Mouse (Mus musculus) neutrophil, adult 5-6 weeks (primary cell): Measurements from ENCODE around the gene Xpnpep3. TPM values are rescaled to one million over a fixed set of nuclear protein-coding genes. Genes with fewer than 3 reads are reported as not detected.
A peak's percentile ranks its signal among the peaks of the same experiment; 100 is the strongest.

Source experiments
- ATAC-seq: fragments of 151-379, 151-347 bp; 2 replicates; pipeline ENCODE4 v1.8.0; 2017; ENCODE audit warnings: mild to moderate bottlenecking, moderate TSS enrichment; ENCODE audit not compliant: insufficient number of reproducible peaks, poor library complexity, low FRiP score, severe bottlenecking; ENCODE audit errors: extremely low read depth
- total RNA-seq: library from RNA; stranded (forward); fragments of 200-1000 nt; gene quantifications from 2 replicates; pipeline ENCODE4 v1.2.3, GENCODE M21; 2017

The Xpnpep3 gene
- total RNA-seq = 10.3 and 19.4 TPM in 2 replicates

DNA sequence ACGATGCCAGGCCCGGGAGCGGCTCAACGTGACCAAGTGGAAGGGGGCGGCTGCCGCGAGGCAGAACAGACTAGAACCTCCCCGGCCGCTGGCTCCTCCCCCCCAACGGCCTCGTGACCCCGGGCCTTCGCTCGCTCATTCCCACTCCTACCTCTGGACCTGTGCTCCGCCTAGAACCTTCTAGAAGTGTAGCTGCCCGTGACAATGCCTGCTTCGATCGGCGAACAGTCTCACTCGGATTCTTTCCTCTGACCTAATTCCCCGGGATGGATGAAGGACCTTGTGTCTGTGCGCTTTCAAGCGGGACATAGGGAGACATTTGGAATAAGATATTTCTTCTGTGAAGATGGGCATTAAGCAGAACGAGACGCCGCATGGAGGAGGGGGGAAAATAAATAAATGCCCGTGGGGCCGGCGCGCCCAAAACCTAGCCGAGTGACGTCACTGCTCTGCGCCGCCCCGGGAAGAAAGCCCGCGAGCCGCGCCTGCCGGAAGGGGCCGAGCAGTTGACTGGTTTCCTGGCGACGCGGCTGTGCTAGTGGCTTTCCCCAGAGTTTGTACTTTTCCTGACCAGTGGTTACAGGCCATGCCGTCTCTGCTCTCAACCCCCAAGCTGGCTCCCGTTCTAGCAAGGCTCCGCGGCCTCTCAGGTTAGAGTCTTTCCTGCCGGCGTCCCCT lies at the start of gene Xpnpep3, which contains the start of gene St13:
TSS of gene Xpnpep3 (plus strand) at position 501 of the 678 bp plus-strand sequence.
TSS of gene St13 (minus strand) at position 440 of the 678 bp plus-strand sequence.
- ATAC-seq = peak; percentile 98

DNA sequence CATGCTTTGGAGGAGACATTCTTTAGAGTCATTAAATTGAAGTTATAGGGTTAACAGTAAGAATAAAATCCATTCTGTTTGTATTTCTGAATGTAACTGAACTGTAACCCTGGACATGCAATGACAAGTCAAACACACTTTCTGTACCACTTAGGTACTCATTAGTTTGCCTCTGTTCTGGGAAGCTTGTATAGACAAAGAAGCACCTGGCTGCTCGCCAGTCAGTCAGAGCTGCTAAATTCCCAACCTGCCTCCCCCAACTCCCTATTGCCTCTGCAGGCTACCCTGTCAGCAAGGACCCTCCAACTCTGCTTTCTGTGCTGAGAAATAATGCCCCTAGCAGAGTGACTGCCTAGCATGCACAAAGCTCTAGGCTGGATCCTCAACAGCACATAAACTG lies 49.5 kb upstream of the Xpnpep3 start:
- ATAC-seq = no peak

DNA sequence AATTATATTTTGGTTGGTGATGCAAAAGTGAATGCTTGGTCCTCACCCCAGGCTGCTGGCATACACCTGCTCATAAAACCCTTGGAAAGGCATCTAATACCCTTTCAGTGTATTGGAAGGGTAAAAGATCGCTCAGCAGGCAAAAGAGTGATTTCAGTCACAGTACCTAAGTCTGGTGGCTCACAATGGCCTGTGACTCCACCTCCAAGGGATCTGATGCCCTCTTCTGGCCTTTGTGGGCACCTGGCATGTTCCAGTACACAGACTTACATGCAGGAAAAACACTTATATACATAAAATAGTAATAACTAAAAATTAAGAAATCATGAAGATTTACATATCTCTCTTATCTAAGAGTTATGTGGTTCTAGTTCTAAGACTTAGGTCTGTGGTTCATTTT lies 47.3 kb upstream of the Xpnpep3 start:
- no peak for ATAC-seq

DNA sequence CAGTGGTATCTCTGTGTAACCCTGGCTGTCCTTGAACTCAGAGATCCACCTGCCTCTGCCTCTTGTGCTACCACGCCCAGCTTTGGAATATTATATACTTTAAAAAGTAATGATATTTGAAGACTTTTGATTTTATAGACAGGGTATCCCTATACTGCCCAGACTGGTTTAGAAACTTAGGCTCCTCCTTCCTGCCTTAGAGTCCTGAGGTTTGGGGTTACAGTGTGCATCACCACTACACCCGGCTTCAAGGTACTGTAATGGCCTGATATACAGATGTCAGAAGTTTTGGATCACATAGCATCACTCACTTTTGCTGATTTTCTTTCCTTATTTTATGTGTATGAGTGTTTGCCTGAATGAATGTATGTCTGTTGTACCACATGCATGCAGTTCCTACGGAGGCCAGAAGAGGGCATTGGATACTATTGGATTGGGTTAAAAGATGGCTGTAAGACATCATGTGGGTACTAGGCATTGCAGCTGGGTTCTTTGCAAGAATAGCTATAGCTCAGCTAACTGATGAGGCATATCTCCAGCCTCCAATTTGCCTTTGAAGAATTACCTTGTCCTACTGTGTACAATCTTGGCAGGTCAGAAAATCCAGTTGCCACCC lies 44.7 kb upstream of the Xpnpep3 start:
- ATAC-seq = peak; percentile 89

DNA sequence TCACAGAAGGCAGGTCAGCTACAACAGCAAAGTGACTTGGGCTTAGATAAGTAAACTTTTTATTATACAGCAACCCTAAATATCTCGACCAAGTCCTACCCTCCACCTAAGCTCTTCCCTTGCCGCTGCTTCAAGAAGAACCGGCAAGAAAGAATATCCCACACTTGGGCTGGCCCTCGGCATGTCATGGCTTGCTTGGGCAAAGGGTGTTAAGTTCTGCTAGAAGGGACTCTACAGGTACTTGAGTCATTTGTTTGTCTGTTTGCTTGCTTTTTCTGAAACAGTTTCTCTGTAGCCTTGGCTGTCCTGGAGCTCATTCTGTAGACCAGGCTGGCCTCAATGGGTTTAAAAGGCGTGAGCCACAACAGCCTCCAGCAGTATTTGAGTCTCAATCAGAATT lies 43.0 kb upstream of the Xpnpep3 start:
- no peak for ATAC-seq

DNA sequence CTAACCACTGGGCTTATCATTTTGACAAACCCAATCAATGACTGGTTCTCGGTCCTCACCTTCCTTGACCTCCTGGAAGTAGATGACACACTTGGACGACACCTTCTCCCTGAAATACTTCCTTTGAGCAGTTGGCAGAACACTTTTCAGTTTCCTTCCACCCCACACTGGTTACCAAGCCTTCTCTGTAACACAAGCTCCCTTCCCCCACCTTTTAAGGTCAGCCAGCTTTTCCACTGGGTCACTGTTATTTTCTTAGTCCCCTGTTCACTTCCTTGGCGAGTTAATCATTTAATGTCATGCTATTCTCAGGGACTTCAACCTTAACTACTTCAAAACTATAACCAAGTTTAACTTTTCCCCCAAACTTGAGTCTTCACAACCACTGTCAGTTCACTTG lies 41.0 kb upstream of the Xpnpep3 start:
- ATAC-seq = no peak

DNA sequence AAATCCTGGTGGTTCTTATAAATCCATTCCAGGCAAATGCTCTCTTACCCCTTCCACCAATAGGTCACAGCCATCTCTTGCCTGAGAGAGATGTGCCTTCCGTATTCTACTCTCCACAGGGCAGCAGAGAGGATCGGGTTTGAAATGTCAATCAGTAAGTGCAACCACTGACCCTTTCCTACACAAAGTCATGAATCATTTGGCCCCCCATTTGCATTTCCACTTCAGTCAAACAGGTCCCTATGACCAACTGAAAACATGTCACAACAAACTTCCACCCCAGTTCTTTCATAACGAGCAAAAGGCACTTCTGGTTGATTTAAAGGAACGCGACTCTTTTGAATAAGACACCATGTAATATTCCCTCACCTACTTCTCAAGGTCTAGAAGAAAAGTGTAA lies 40.5 kb upstream of the Xpnpep3 start:
- ATAC-seq = no peak

DNA sequence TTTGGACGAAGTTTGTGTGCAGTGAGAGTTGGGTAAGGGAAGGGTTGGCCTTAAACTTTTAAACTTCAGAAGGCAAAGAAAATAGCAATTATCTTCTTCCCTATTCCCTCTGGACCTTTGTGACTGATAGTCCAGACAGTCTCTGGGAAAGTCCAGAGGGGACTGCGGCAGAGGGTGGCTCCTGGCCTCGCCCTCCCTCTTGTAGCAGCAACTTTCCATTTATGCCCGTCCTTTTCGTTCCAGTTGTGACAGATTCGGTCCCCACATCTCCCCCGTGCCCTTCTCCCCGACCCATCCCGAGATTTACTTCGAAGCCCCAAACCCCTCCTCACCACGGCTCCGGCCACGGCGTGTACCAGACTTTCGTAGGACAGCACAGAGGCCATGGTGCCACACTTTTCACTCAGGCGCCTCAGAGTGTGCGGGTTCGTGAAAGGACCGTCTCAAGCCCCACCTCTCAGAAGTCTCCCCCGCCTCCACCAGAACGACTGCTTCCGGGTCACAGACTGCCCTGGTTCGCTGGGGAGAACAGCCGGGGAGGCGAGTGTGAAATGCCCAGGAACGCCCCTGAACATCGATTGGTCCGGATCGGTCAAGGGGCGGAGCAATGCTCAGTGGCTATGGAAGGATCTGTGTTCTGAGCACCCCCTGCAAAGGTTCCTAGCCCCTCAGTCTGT lies 39.5 kb upstream of the Xpnpep3 start, which contains the start of gene Slc25a17:
TSS of gene Slc25a17 (minus strand) at position 468 of the 677 bp plus-strand sequence.
- ATAC-seq = peak; percentile 100

DNA sequence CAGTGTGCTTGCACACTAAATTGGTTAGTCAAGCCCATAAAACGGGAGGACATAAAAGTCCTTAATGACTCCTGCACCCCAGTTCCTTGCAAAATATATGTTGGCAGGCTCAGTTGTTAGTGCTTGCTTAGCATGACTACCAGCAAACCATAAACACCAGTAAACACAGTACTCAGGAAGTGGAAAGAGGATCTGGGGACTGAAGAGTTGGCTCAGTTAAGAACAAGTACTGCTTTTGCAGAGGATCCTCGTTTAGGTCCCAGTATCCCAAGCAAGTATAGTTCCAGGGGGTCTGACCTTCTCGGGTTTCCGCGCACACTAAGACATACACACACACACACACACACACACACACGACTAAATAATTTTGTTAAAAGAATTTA lies 38.9 kb upstream of the Xpnpep3 start:
- ATAC-seq = peak; percentile 17; the same call in 1 of the 2 replicates

DNA sequence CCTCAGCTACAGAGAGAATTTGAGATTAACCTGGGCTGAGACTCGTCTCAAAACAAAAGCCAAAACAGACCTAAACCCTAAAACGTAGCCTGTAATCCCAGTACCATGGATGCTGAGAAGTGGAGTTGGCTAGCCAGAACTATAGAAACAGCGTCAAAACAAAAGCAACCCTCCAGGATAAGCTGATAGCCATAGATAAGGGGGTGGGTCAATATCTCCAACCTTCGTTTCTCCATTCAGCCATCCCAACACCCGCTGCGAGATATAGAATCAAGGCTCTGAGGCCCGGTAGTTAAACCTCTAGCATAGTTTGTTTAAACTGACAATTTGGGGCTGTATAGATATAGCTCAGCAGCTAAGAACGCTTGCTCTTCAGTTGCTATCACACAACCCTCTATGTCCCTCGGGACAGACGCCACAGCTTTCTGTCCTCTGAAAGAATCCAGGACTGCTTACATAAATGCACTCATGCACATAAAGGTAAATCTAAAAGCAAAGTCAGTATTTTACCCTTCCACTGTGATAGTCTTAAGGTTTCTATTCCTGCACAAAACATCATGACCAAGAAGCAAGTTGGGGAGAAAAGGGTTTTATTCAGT lies 38.4 kb upstream of the Xpnpep3 start:
- ATAC-seq = no peak

DNA sequence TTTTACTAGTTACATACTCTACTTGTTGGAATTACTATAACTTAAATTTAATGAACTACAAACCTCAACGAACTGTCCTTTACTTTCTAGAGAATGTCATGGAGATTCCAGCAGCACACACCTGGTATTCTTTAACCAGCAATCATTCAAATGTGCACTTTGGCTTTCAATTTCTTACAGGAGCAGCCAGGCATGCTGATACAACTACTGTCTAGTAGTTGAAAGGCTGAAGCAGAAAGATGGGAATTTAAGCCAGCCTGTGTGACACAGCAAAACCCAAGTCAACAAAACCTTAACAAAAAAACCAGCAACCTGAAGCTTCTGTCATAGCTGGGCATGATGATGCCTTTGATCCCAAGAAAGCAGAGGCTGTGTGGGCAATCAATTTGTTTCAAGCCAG lies 37.4 kb upstream of the Xpnpep3 start:
- no peak for ATAC-seq

DNA sequence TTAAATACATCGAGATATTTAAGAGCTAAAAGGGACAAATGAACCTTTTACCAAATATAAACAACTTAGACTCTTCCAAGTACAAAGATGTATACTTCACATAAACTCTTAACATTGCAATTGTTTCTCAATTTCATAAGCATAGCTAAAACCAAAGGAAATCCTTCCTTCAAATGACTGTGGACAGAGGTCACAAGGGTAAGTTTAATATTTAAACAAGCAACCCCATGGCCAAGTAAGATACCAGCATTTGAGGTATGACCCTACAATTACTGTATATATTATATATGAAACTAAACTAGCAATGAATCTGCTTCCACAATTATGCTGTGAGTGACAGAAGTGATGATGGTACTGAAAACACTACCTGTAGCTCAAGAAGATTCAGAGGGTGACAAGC lies 35.7 kb upstream of the Xpnpep3 start:
- no peak for ATAC-seq

DNA sequence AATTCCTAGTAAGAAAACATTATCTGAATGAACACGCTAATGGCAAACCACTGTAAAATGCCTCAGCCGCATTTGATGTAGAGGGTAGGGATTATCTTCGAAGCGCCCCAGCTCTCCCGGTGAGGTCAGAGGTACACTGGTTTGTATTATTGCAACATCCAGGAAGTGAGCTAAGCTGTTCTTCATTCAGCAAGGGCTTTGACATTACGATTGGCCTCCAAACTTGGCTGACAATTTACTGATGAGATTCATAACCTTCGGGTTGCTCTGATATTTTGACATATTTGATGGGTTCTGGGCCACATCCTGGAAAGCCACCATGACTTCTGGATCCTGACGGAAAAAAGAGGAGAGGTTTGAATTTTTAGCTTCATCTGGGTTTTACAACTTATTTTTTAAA lies 34.7 kb upstream of the Xpnpep3 start:
- ATAC-seq = no peak

DNA sequence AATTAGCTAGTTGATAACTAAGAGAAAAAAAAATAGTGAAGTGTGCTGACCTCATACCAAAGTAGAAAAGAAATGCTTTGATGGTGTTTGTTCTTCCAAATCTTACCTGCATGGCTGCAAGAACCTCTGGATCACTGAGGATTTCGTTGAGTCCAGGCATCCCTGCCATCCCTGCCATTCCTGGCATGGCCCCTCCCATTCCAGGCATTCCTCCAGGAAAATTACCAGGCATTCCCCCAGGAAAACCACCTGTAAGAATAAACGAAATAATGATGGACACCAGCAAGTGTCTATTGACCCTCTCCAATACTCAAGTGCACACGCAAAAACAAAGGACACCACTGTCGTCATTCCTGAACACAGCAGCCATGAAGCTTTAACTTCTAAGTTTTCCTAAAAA lies 33.7 kb upstream of the Xpnpep3 start:
- no peak for ATAC-seq

DNA sequence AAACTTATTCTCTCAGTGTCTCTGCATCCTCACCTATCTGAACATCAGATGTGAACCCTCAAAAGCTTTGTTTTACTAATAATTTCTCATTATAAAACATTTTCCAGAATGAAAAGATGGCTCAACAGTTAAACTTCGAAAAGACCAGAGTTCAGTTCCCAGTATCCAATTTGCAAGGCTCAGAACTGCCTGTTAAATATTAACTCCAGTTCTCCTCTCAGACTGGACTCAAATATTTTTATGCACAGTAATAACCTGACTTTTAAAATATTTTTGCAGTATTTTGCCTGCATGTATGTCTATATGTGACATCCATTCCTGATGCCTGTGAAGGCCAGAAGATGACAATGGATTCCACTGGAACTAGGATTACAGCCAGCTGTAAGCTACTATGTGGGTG lies 31.3 kb upstream of the Xpnpep3 start:
- ATAC-seq = no peak

DNA sequence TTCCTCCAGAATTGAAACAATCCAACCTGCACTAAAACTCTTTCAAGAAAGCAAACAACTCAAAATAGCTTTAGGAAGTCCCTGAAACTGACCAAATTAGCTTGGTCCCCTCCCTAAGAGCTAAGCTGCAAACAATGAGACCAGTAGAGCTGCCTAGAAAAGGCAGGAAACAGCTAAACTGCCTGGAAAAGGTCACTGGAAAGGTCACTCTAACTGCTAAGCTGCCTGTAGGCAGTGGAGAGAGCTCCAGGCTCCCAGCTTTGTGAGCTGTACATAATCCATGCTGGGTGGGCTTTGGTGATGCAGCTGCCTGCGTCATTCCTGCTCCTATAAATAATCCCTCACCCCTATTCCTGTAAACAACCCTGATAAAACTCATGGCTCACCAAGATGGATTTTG lies 29.6 kb upstream of the Xpnpep3 start:
- ATAC-seq = no peak

DNA sequence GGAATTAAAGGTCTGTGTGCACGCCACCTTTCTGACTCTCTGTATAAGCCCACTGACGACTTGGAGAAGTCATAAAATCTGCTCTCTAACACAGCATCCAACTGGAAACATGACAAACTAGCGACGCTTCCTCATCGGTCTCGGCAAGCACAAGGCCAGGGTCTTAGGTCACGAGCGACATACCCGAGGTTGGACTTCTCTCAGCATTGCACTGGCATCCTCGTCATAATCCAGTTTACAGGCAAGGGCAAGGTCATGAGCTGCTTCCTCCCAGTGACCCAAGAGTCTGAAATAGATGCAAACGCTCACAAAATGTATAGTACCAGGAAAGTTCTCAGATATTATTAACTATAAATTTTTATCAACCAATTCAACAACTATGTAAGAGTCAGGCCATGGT lies 25.3 kb upstream of the Xpnpep3 start:
- ATAC-seq = no peak

DNA sequence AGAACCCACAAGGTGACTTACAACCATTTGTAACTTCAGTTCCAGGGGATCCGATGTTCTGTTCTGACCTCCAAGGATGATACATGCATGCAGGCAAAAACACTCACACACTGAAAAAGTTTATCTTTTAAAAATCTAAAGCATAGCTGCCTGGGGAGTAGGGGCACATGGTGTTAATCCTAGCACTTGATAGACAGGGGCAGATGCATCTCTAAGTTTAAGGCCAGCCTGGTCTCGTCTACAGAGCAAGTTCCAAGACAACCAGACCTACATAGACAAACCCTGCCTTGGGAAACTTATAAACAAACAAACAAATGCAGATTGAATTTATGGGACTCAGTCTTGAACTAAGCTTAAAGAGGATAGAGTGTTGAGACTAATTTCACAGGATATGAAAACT lies 21.1 kb upstream of the Xpnpep3 start:
- ATAC-seq = no peak

DNA sequence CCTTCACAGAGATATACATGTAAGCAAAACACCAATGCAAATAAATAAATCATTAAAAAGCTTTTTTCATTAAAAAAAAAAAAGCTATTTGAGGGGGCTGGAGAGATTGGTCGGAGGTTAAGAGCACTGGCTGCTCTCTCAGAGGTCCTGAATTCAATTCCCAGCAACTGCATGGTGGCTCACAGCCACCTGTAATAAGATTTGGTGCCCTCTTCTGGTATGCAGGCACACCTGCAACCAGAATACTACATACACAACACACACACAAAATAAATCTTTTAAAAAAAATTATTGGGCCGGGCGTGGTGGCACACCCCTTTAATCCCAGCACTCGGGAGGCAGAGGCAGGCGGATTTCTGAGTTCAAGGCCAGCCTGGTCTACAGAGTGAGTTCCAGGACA lies 13.6 kb upstream of the Xpnpep3 start:
- ATAC-seq = no peak

DNA sequence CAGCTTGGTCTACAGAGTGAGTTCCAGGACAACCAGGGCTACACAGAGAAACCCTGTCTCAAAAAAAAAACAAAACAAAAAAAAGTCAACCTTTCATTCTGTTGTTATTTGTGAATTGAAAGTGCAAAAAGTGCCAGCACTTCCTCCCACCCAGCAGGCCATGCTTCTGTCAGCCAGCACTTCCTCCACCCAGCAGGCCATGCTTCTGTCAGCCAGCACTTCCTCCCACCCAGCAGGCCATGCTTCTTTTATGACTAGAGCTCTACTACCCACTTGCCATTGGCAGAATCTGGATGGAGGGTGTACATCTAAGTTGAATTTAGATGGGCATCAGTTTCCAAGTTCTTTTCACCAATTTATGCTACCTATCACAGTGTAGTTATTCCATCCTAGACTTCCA lies 6.9 kb upstream of the Xpnpep3 start:
- peak; percentile 72; the same call in 1 of the 2 replicates for ATAC-seq
